18 mouse cellular contexts compared by ENCODE assay signal in the genomic region with DNA sequence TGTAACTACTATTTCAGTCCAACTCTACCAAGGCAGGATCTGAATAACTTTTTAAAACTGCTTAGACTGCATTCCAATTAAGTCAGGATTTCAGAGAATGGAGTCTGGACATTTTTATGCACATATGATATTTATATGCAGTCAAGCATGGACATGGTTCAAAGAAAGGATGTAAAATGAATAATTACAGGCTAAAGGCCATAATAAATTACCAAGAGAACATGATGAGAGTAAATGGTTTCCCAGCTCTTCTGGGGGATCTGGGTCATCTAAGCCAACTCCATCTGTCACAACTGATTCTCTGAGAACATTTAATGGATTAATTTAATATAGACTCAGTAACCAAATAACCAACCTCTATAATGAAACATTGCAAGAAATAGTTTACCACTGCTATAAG.
"Had no signal": no experiment of that assay in that cellular context is flagged by ENCODE, and none has a peak within 500 bp of the region (broad histone marks: within the 10 kb centered on the region; RNA-seq: fewer than 3 reads in every experiment).

No protein-coding gene starts in this region.

- H3K4me1 ChIP-seq: megakaryocyte, embryonic 14.5 days; midbrain, embryonic 13.5 days; midbrain, embryonic 15.5 days; neural tube, embryonic 12.5 days had no signal

- H3K36me3 ChIP-seq: lung, embryonic 15.5 days; midbrain, embryonic 13.5 days; midbrain, embryonic 15.5 days; neural tube, embryonic 12.5 days; stomach, embryonic 15.5 days had no signal

- H3K27me3 ChIP-seq: lung, embryonic 15.5 days; midbrain, embryonic 13.5 days; midbrain, embryonic 15.5 days; neural tube, embryonic 12.5 days; stomach, embryonic 15.5 days had no signal

- DNase-seq: liver, postnatal 0 days; lung, adult 2 months; lung, postnatal 14 days; lung, postnatal 36 days; right cerebral cortex, postnatal 14 days; thymus, adult 2 months; thymus, postnatal 25 days; thymus, postnatal 4 days had no signal

- ATAC-seq: liver, postnatal 0 days; lung, postnatal 0 days; midbrain, embryonic 13.5 days; midbrain, embryonic 15.5 days had no signal

- H3K4me2 ChIP-seq: lung, embryonic 15.5 days; midbrain, embryonic 11.5 days; midbrain, embryonic 13.5 days; midbrain, embryonic 15.5 days; neural tube, embryonic 12.5 days; stomach, embryonic 15.5 days had no signal

- H3K4me3 ChIP-seq: lung, embryonic 15.5 days; megakaryocyte, embryonic 14.5 days; midbrain, embryonic 13.5 days; midbrain, embryonic 15.5 days; neural tube, embryonic 12.5 days; stomach, embryonic 15.5 days had no signal

- H3K27ac ChIP-seq: lung, embryonic 15.5 days; macrophage; midbrain, embryonic 13.5 days; midbrain, embryonic 15.5 days; neural tube, embryonic 12.5 days; stomach, postnatal 0 days had no signal

- H3K9me3 ChIP-seq: lung, embryonic 15.5 days; midbrain, embryonic 13.5 days; midbrain, embryonic 15.5 days; neural tube, embryonic 12.5 days; stomach, embryonic 15.5 days had no signal

- H3K9ac ChIP-seq: liver, postnatal 0 days; lung, embryonic 15.5 days; midbrain, embryonic 13.5 days; midbrain, embryonic 15.5 days; neural tube, embryonic 12.5 days; stomach, embryonic 15.5 days had no signal
